Mouse (Mus musculus): Measurements from ENCODE around the gene Crnkl1. TPM values are rescaled to one million over a fixed set of nuclear protein-coding genes. Genes with fewer than 3 reads are reported as not detected.
A peak's percentile ranks its signal among the peaks of the same experiment; 100 is the strongest.

Crnkl1 gene
- polyA plus RNA-seq, 1 experiment from 2014 or later = 31.9 TPM

GRCm38 (mm10) chr2:145961861-145962260, 27.0 kb upstream of the Crnkl1 start:
- H3K27me3 ChIP-seq (ENCODE audit: control insufficient read depth, insufficient read depth, low read length) = no peaks in the 10 kb centered on the region
- no peaks in the 10 kb centered on the region for H3K9me3 ChIP-seq (ENCODE audit: control insufficient read depth, low read length)
- H3K4me1 ChIP-seq (ENCODE audit: control insufficient read depth, insufficient read depth, low read length) = no peaks in the 10 kb centered on the region
- no peak overlapping the region for H3K9ac ChIP-seq (ENCODE audit: low read depth, low read length)
- no peak overlapping the region for H3K27ac ChIP-seq (ENCODE audit: low read depth, low read length)
- H3K4me3 ChIP-seq (ENCODE audit: low read length) = no peak overlapping the region
- no peak overlapping the region for H3K4me2 ChIP-seq (replicated peaks; ENCODE audit: low read depth, low read length)
- H3K36me3 ChIP-seq (ENCODE audit: control insufficient read depth, insufficient read depth, low read length) = no peaks in the 10 kb centered on the region
- no peak for ATAC-seq (ENCODE audit: low FRiP score, low TSS enrichment)
- WGBS = 83% methylated on average over 5 of the region's 5 CpGs

GRCm38 (mm10) chr2:145958551-145958950, 23.7 kb upstream of the Crnkl1 start:
- no peak overlapping the region for H3K4me2 ChIP-seq (replicated peaks; ENCODE audit: low read depth, low read length)
- no peaks in the 10 kb centered on the region for H3K36me3 ChIP-seq (ENCODE audit: control insufficient read depth, insufficient read depth, low read length)
- H3K4me3 ChIP-seq (ENCODE audit: low read length) = no peak overlapping the region
- WGBS = 81% methylated on average over 7 of the region's 7 CpGs
- H3K9me3 ChIP-seq (ENCODE audit: control insufficient read depth, low read length) = no peaks in the 10 kb centered on the region
- no peaks in the 10 kb centered on the region; the same call in 1 of the 2 replicates for H3K27me3 ChIP-seq (ENCODE audit: control insufficient read depth, insufficient read depth, low read length)
- H3K4me1 ChIP-seq (ENCODE audit: control insufficient read depth, insufficient read depth, low read length) = no peaks in the 10 kb centered on the region
- H3K27ac ChIP-seq (ENCODE audit: low read depth, low read length) = no peak overlapping the region
- ATAC-seq (ENCODE audit: low FRiP score, low TSS enrichment) = no peak
- H3K9ac ChIP-seq (ENCODE audit: low read depth, low read length) = no peak overlapping the region

DNA sequence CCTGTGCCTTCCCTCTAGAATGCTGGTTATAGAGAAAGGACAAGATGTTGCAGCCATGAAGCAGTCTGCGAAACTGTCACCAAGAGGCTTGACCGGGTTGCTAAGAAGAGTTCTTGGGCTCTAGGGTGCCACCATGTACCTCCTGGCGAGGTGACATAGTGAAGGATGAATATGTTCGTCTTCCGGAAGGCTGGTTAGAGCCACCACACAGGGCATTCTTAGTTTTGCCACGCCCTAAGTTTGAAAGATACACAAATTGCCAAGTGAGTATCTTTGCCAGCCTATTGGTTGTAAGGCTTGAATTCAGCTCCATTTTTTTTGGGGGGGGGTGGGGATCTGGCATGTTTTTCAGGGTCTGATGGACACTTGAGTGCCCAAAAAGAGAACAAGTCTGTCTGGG, 23.3 kb upstream of the Crnkl1 start:
- H3K27me3 ChIP-seq (ENCODE audit: control insufficient read depth, insufficient read depth, low read length) = no peaks in the 10 kb centered on the region; the same call in 1 of the 2 replicates
- H3K9ac ChIP-seq (ENCODE audit: low read depth, low read length) = no peak overlapping the region
- no peaks in the 10 kb centered on the region for H3K4me1 ChIP-seq (ENCODE audit: control insufficient read depth, insufficient read depth, low read length)
- H3K4me2 ChIP-seq (replicated peaks; ENCODE audit: low read depth, low read length) = no peak overlapping the region
- no peak for ATAC-seq (ENCODE audit: low FRiP score, low TSS enrichment)
- H3K36me3 ChIP-seq (ENCODE audit: control insufficient read depth, insufficient read depth, low read length) = no peaks in the 10 kb centered on the region
- WGBS = 88% methylated on average over 6 of the region's 6 CpGs
- H3K9me3 ChIP-seq (ENCODE audit: control insufficient read depth, low read length) = no peaks in the 10 kb centered on the region
- no peak overlapping the region for H3K27ac ChIP-seq (ENCODE audit: low read depth, low read length)
- no peak overlapping the region for H3K4me3 ChIP-seq (ENCODE audit: low read length)

- ATAC-seq (ENCODE audit: low FRiP score, low TSS enrichment) = peak; percentile 38; the same call in 1 of the 2 replicates
- Histone ChIP-seq H3K27me3 (ENCODE audit: control insufficient read depth, insufficient read depth, low read length) (no peaks in the 10 kb centered on the region; the same call in 1 of the 2 replicates), H3K4me2 (replicated peaks; ENCODE audit: low read depth, low read length) (no peak overlapping the region), H3K9me3 (ENCODE audit: control insufficient read depth, low read length) (no peaks in the 10 kb centered on the region), H3K9ac (ENCODE audit: low read depth, low read length) (no peak overlapping the region), H3K36me3 (ENCODE audit: control insufficient read depth, insufficient read depth, low read length) (no peaks in the 10 kb centered on the region), H3K4me1 (ENCODE audit: control insufficient read depth, insufficient read depth, low read length) (no peaks in the 10 kb centered on the region), H3K4me3 (ENCODE audit: low read length) (no peak overlapping the region), H3K27ac (ENCODE audit: low read depth, low read length) (no peak overlapping the region)
- 16% methylated on average over 4 of the region's 4 CpGs for WGBS
Measured at GRCm38 (mm10) chr2:145957450-145957849, 22.6 kb upstream of the Crnkl1 start.

GRCm38 (mm10) chr2:145956318-145956717, 21.5 kb upstream of the Crnkl1 start:
- Histone ChIP-seq H3K9ac (ENCODE audit: low read depth, low read length) (no peak overlapping the region), H3K4me2 (replicated peaks; ENCODE audit: low read depth, low read length) (no peak overlapping the region), H3K9me3 (ENCODE audit: control insufficient read depth, low read length) (no peaks in the 10 kb centered on the region), H3K4me1 (ENCODE audit: control insufficient read depth, insufficient read depth, low read length) (no peaks in the 10 kb centered on the region), H3K27me3 (ENCODE audit: control insufficient read depth, insufficient read depth, low read length) (no peaks in the 10 kb centered on the region; the same call in 1 of the 2 replicates), H3K4me3 (ENCODE audit: low read length) (no peak overlapping the region), H3K36me3 (ENCODE audit: control insufficient read depth, insufficient read depth, low read length) (no peaks in the 10 kb centered on the region), H3K27ac (ENCODE audit: low read depth, low read length) (no peak overlapping the region)
- ATAC-seq (ENCODE audit: low FRiP score, low TSS enrichment) = no peak
- WGBS = 57% methylated on average over 5 of the region's 5 CpGs

- no peaks in the 10 kb centered on the region for H3K9me3 ChIP-seq (ENCODE audit: control insufficient read depth, low read length)
- H3K9ac ChIP-seq (ENCODE audit: low read depth, low read length) = no peak overlapping the region
- H3K27me3 ChIP-seq (ENCODE audit: control insufficient read depth, insufficient read depth, low read length) = no peaks in the 10 kb centered on the region; the same call in 1 of the 2 replicates
- no peaks in the 10 kb centered on the region for H3K4me1 ChIP-seq (ENCODE audit: control insufficient read depth, insufficient read depth, low read length)
- 53% methylated on average over 10 of the region's 10 CpGs for WGBS
- no peak overlapping the region for H3K4me3 ChIP-seq (ENCODE audit: low read length)
- H3K27ac ChIP-seq (ENCODE audit: low read depth, low read length) = no peak overlapping the region
- H3K36me3 ChIP-seq (ENCODE audit: control insufficient read depth, insufficient read depth, low read length) = no peaks in the 10 kb centered on the region
- H3K4me2 ChIP-seq (replicated peaks; ENCODE audit: low read depth, low read length) = no peak overlapping the region
- ATAC-seq (ENCODE audit: low FRiP score, low TSS enrichment) = no peak
Measured at GRCm38 (mm10) chr2:145955844-145956243, 21.0 kb upstream of the Crnkl1 start.

GRCm38 (mm10) chr2:145952726-145953125, 17.9 kb upstream of the Crnkl1 start:
- Histone ChIP-seq H3K4me3 (ENCODE audit: low read length) (no peak overlapping the region), H3K27ac (ENCODE audit: low read depth, low read length) (no peak overlapping the region), H3K27me3 (ENCODE audit: control insufficient read depth, insufficient read depth, low read length) (no peaks in the 10 kb centered on the region; the same call in 1 of the 2 replicates), H3K4me1 (ENCODE audit: control insufficient read depth, insufficient read depth, low read length) (peaks cover 3% of the 10 kb centered on the region; the same call in 1 of the 2 replicates), H3K9ac (ENCODE audit: low read depth, low read length) (no peak overlapping the region), H3K36me3 (ENCODE audit: control insufficient read depth, insufficient read depth, low read length) (no peaks in the 10 kb centered on the region), H3K9me3 (ENCODE audit: control insufficient read depth, low read length) (no peaks in the 10 kb centered on the region), H3K4me2 (replicated peaks; ENCODE audit: low read depth, low read length) (no peak overlapping the region)
- ATAC-seq (ENCODE audit: low FRiP score, low TSS enrichment) = 0 out of 2 replicates have a peak, but pooled peaks have one; percentile 7
- 40% methylated on average over 5 of the region's 5 CpGs for WGBS

GRCm38 (mm10) chr2:145950239-145950638, 15.4 kb upstream of the Crnkl1 start:
- no peaks in the 10 kb centered on the region for H3K36me3 ChIP-seq (ENCODE audit: control insufficient read depth, insufficient read depth, low read length)
- no peak overlapping the region for H3K27ac ChIP-seq (ENCODE audit: low read depth, low read length)
- H3K4me1 ChIP-seq (ENCODE audit: control insufficient read depth, insufficient read depth, low read length) = peaks cover 3% of the 10 kb centered on the region; the same call in 1 of the 2 replicates
- H3K9ac ChIP-seq (ENCODE audit: low read depth, low read length) = no peak overlapping the region
- WGBS = 10% methylated on average over 10 of the region's 10 CpGs
- no peak overlapping the region for H3K4me3 ChIP-seq (ENCODE audit: low read length)
- H3K4me2 ChIP-seq (replicated peaks; ENCODE audit: low read depth, low read length) = no peak overlapping the region
- peak; percentile 73 for ATAC-seq (ENCODE audit: low FRiP score, low TSS enrichment)
- no peaks in the 10 kb centered on the region for H3K27me3 ChIP-seq (ENCODE audit: control insufficient read depth, insufficient read depth, low read length)
- H3K9me3 ChIP-seq (ENCODE audit: control insufficient read depth, low read length) = no peaks in the 10 kb centered on the region

GRCm38 (mm10) chr2:145949475-145950068, 14.8 kb upstream of the Crnkl1 start:
- 29% methylated on average over 11 of the region's 11 CpGs for WGBS

More at GRCm38 (mm10) chr2:145949475-145950068, 14.8 kb upstream of the Crnkl1 start:
- no peak for ATAC-seq (ENCODE audit: low FRiP score, low TSS enrichment)
- Histone ChIP-seq H3K9ac (ENCODE audit: low read depth, low read length) (no peak overlapping the region), H3K4me1 (ENCODE audit: control insufficient read depth, insufficient read depth, low read length) (peaks cover 3% of the 10 kb centered on the region; the same call in 1 of the 2 replicates), H3K36me3 (ENCODE audit: control insufficient read depth, insufficient read depth, low read length) (no peaks in the 10 kb centered on the region), H3K9me3 (ENCODE audit: control insufficient read depth, low read length) (no peaks in the 10 kb centered on the region), H3K27me3 (ENCODE audit: control insufficient read depth, insufficient read depth, low read length) (no peaks in the 10 kb centered on the region), H3K27ac (ENCODE audit: low read depth, low read length) (no peak overlapping the region), H3K4me3 (ENCODE audit: low read length) (no peak overlapping the region), H3K4me2 (replicated peaks; ENCODE audit: low read depth, low read length) (no peak overlapping the region)

Measured in kidney, embryonic 14.5 days (tissue).